Mouse (Mus musculus) lung, postnatal 0 days (tissue): ENCODE data around the gene E130114P18Rik.

Experiments used
- CTCF ChIP-seq: IDR thresholded peaks from 2 replicates; pipeline ENCODE4 v1.5.1; 2016; ENCODE audit warnings: antibody characterized with exemption, mild to moderate bottlenecking
- EP300 ChIP-seq: IDR thresholded peaks from 2 replicates; pipeline ENCODE4 v1.6.1; 2016; ENCODE audit warnings: antibody characterized with exemption, mild to moderate bottlenecking, control low read depth

- no peak for TF ChIP-seq CTCF
- TF ChIP-seq EP300 = peak; percentile 4; the same call in 1 of the 2 replicates
Measured at GRCm38 (mm10) chr4:97752276-97753010, 25.4 kb downstream of the E130114P18Rik start.
